Mouse (Mus musculus) urinary bladder, postnatal 25 days (tissue): ENCODE data around the gene Gdap1l1.
"Not testable (repeated sequence)": the region's sequence is repeated elsewhere in the genome, so short reads cannot be mapped to it uniquely, and the experiment has no call there.

Source experiments
- DNase-seq: peaks from one replicate; pipeline ENCODE4 v3.0.0; 2022; ENCODE audit warnings: low spot score

Gdap1l1 gene

GRCm38 (mm10) chr2:163438246-163438618, at the start of gene Gdap1l1:
Gdap1l1 (plus strand) TSS chr2:163438476.
- no peak for DNase-seq

DNA sequence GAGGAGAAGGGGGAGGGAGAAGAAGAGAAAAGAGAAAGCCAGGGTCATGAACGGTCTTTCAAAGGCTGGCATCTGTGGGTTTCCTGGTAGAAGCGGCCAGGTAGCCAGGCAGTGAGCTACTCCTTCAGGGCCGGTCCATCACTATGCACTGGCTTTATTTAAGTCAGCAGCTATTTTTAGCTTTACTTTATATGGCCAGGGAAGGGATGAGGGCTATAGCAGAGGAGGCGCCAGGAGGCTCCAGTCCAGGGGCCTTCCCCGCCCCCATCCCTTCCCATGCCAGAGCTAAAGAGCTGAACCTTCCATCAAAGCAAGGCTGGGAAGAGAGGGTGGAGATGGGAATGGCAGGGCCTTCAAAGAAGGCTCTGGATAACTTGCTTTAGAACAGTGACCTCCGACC, 45.8 kb upstream of the Gdap1l1 start:
- DNase-seq: no peak

DNA sequence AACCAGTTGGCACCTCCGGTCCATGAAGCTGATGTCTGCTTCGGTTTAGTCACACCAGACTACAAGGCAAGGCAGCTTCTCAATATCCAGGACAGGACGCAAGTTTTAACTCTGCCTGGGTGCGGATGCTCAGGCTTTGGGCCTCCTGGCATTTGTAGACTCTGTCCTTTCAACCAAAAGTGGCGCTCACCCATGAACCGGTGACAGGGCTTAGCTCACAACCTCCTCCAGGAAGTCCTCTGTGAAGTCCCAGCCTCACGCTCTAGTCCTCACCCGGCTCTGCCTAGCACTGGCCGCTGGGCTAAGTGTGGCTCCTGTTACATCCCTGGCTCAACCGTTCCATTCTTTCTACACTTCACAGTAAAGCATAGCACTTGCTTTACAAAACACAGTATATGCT, 45.0 kb upstream of the Gdap1l1 start:
- DNase-seq: no peak

GRCm38 (mm10) chr2:163393976-163394375, 44.3 kb upstream of the Gdap1l1 start:
- no peak for DNase-seq

DNA sequence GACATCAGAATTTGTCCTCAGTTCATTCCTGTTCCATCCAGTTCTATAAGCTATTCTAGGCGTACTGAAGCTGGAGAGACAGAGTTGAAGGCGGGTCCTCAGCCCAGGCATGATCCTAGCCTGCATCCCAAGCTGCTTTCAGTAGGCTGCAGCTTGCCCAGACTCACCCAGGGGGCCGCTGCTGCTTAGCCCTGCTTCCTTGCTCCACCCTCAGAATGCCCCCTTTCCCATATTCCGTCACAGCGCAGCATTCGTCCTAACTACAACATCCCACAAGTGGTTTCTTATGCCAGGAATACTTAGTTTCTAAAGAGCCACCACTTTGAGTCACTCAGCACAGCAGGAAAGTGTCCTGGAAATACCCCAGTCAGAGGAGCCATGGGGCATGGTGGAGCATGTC, 43.3 kb upstream of the Gdap1l1 start:
- no peak for DNase-seq

- no peak for DNase-seq
Measured at GRCm38 (mm10) chr2:163397071-163397470, 41.2 kb upstream of the Gdap1l1 start.

DNA sequence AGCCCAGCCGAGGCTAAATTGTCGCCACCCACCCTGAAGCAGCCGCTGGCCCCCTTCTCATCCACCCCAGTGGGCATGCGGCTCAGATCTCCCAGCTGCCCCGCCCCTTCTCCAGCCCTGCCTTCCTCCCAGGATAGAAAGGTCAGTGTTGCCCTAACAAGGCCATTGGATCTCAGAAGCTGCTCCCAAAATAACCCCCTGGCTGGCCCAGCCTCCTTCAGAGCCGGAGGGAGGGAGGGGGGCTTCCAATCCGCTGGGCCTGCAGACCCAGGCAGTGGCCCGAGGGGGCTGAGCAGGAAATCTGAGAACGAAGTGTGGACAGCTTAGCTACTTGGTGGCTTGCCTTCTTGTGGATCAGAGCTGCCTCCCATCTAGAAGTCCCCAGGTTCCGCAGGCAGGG, 40.4 kb upstream of the Gdap1l1 start, which contains the start of gene Jph2:
TSS of gene Jph2 (minus strand) at position 89 of the 400 bp plus-strand sequence.
- DNase-seq: peak; percentile 26

DNA sequence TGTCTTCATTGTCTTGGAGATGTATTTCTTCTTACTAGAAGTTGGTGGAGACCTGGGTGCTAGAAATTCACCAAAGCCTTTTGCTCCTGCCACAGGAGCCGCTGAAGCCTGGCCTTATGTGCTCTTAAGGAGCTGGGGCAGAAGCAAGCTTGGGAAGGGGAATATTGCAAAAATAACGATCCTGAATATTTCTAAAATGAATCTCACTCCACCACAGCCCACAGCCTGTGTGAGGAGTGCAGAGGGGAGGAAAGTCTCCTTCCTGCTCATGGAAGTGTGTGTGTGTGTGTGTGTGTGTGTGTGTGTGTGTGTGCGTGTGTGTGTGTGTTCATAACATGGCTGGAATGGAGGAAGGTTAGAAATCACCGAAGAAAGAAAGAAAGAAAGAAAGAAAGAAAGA, 39.5 kb upstream of the Gdap1l1 start:
- no peak for DNase-seq

GRCm38 (mm10) chr2:163399222-163399621, 39.1 kb upstream of the Gdap1l1 start:
- DNase-seq: no peak

DNA sequence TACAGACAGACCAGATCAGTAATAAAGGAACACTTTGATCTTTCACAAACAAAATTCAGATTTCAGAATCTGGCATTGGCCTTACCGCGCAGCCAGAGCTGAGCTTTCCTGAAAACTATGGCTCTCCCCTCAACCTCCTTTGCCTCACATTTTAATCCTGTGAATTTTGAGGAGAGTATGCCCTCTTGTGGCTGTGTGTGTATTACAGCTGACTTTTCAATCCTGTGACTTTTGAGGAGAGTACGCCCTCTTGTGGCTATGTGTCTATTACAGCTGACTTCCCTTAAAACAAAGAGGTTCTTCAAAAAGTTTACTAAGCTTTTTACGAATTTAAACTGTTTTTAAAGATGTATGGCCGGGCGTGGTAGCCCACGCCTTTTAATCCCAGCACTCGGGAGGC, 37.1 kb upstream of the Gdap1l1 start:
- DNase-seq: peak; percentile 72

GRCm38 (mm10) chr2:163404037-163404815, 34.0 kb upstream of the Gdap1l1 start:
- DNase-seq: no peak

DNA sequence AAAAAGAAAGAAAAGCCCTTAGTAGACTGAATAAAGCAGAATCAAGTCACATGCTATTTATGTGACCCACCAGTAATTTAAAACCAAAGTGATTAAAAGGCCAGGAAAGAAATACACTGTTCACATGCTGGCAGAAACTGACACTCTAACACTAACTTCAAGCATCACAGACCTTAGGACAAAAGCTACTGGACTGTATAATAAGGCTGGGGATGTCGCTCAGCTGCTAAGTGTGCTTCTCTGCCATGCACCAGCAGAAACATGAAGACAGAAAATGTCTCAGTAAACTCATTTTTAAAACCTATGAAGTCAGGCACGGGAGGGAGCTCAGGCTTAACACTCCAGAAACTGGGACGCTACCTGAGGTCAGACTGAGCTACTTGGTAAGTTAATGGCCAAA, 28.1 kb upstream of the Gdap1l1 start:
- no peak for DNase-seq

DNA sequence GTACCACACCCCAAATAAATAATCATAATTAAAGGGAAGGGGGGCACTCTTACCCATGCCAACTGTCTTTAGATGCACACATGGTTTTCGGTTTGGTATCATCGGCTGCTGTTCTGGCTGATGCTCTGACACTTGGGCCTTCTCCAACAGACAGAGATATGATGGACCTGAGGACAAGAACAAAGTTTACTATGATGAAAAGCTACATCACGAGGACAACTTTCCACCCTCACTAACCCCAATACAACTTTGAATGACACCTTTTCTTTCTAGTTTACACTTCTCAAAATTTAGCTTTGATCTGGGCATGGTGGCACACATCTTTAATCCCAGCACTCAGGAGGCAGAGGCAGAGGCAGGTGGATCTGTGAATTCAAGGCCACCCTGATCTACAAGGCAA, 26.9 kb upstream of the Gdap1l1 start:
- DNase-seq: not testable (repeated sequence)

DNA sequence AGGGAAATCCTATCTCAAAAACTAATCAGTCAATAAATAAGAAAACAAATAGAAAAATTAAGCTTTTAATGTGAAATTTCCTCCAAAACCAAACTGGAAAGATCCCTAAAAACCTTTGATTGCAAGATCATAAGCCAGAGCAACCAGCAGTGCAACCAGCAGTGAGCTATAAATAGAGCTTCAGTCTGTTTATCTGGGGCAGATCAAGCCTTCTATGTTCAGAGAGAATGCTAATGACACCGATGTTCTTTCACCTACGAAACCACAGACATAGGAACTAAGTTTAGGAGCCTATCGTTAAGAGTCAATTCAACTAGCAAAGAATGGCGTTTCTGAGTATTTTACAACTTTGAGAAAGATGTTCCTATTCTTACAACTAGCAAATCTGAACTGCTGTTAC, 26.4 kb upstream of the Gdap1l1 start:
- DNase-seq: no peak

GRCm38 (mm10) chr2:163412419-163412818, 25.9 kb upstream of the Gdap1l1 start:
- DNase-seq: no peak

DNA sequence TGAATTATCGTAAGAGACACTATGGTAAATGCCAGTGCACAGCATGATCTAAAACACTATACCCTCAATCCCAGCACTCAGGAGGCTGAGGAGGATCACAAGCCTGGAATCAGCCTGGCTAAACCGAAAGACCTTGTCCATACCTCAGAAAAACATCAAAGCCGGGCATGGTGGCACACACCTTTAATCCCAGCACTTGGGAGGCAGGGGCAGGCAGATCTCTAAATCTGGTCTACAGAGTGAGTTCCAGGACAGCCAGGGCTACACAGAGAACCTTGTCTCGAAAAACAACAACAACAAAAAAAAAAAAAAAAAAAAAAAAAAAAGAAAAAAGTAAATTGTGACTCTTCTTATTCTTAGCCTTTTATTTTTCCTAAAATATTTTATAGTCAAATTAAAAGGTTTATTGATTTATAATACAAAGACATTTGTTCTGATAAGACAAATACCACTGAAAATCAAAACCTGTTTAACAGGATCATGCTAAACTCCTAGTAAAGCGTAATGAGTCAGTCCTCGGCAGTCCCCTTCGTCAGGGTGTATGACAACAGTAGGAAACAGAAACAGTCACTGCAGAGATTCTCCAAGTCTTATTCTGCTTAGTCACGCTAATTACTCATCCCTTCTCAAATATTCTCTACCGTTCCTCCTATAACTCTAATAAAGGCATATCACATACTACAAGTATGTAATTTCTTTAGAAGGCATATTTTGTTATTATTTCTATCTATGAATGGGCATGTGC, 25.3 kb upstream of the Gdap1l1 start:
- no peak for DNase-seq

GRCm38 (mm10) chr2:163417026-163417425, 21.2 kb upstream of the Gdap1l1 start:
- DNase-seq: no peak

DNA sequence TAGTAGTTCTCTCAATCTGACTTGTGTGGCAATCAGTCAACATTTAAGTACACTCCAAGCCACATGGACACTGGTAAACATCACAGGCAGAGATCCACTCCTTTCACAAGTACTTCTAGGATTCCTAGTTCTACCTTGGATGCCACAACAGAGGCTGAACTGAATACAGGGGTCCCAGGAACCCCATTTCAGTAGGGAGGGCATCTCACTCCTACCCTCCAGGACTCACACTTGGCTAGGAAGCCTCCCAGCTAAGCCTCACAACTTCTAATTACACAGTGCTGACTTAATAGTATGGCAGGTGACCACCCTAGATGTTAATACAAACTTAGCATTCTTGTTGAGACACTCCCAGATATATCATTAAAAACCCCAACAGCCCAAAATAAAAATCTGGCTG, 20.4 kb upstream of the Gdap1l1 start:
- DNase-seq: no peak

- no peak for DNase-seq
Measured at GRCm38 (mm10) chr2:163418841-163419345, 19.4 kb upstream of the Gdap1l1 start.

DNA sequence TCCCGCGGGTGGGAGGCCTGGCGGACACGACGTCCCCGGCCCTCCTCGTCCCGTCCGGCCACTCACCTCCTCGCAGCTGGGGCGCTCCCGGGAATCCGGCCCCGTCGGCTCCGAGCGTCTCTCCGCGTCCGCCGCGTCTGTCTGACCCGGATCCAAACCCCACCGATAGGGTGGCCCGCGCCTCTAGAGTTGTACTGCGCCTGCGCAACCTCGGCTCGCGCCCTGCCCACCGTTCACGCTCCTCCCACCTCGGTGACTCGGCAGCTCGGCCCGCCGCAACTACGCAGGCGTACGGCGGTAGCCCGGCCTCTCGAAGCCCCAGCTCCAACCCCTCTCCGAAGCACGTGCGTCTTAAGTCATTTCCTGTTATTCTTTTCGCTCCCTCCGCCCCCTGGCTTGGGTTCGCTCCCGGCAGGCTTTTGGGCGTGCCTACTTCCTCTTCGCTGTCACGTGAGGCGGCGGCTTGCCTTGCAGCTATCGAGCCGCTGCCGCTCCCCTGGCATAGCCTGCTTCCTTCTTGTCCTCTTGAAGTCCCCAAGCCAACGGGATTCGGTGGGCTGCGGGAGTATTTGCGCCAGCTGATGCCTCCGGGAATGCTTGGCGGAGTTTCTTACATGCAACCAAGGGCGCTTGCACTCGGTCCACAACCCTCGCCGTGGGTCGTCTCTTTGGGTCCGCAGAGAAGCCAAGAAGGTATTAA, 18.8 kb upstream of the Gdap1l1 start:
- peak; percentile 98 for DNase-seq

GRCm38 (mm10) chr2:163420366-163420886, 17.9 kb upstream of the Gdap1l1 start:
- DNase-seq: no peak

DNA sequence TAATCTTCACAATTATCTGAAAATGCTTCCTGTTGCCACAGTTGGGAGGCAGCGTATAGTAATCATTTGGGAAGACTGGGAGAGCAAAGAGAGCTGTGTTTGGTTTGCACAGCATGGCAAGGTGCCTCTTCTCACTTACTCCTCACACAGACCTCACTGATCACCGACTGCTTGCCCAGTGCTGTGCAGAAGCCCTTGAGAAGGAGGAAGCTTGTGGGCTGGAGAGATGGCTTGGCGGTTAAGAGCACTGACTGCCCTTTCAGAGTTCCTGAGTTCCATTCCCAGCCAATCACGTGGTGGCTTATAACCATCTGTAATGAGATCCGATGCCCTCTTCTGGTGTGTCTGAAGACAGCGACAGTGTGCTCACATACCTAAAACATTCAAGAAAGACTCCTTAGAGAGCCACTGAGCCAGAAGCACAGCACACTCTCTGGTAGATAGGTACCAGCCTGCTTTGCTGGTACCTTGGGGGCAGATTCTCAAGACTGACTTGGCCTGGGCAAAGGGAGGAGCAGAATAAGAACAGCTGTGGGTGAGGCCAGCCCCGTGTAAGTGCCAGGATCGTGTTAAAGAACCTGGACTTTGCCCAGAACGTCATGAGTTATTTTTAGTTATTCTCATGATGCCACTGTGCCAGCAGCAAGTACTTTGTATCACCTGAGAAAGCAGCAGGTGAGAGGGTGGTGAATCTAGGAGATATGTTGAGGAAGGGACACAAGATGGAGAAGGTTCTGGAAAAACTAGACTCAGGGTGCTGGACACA, 15.2 kb upstream of the Gdap1l1 start:
- DNase-seq: no peak
